Mouse (Mus musculus) heart, embryonic 14.5 days (tissue): Measurements from ENCODE around the gene Fnbp1. TPM values are rescaled to one million over a fixed set of nuclear protein-coding genes. Genes with fewer than 3 reads are reported as not detected.
A peak's percentile ranks its signal among the peaks of the same experiment; 100 is the strongest.

Source experiments
- ATAC-seq: fragments of 200-750 bp; cut with Nextera tagmentation; 2 replicates; pipeline ENCODE4 v1.8.0; 2017; ENCODE audit warnings: low read depth, moderate TSS enrichment; ENCODE audit not compliant: insufficient number of reproducible peaks, insufficient read depth, low FRiP score
- H3K27ac ChIP-seq, 2 experiments: fragments of 200-500 bp in 1 of 2; fragments of 300-500 bp in 1 of 2; sonication (generic) in 1 of 2; replicated peaks in 1 of 2; 2 replicates each; pipeline ENCODE4 v1.5.1; 2012 to 2014; ENCODE audit warnings: low read depth in 2 of 2, low read length in 2 of 2, control low read depth in 1 of 2, mild to moderate bottlenecking in 1 of 2, mixed read lengths in 1 of 2; ENCODE audit not compliant: control insufficient read depth in 1 of 2, insufficient read depth in 1 of 2
- H3K27me3 ChIP-seq: fragments of 300-500 bp; sonication (generic); 2 replicates; pipeline ENCODE4 v1.6.1; 2014; ENCODE audit warnings: mild to moderate bottlenecking, low read length, control low read depth; ENCODE audit not compliant: control insufficient read depth, insufficient read depth
- H3K36me3 ChIP-seq: fragments of 300-500 bp; sonication (generic); 2 replicates; pipeline ENCODE4 v1.6.1; 2014; ENCODE audit warnings: mild to moderate bottlenecking, control low read depth, low read length, mixed read lengths; ENCODE audit not compliant: control insufficient read depth, insufficient read depth
- H3K4me1 ChIP-seq, 2 experiments: fragments of 200-500 bp in 1 of 2; fragments of 300-500 bp in 1 of 2; sonication (generic) in 1 of 2; 2 replicates each; pipeline ENCODE4 v1.6.1; 2012 to 2014; ENCODE audit warnings: low read length in 2 of 2, control low read depth in 1 of 2, mixed read lengths in 1 of 2; ENCODE audit not compliant: control insufficient read depth in 2 of 2, insufficient read depth in 2 of 2
- H3K4me2 ChIP-seq: fragments of 300-500 bp; sonication (generic); 2 replicates; pipeline ENCODE4 v1.6.1; 2014; ENCODE audit warnings: mild to moderate bottlenecking, low read length
- H3K4me3 ChIP-seq, 2 experiments: fragments of 200-500 bp in 1 of 2; fragments of 300-500 bp in 1 of 2; sonication (generic) in 1 of 2; 2 replicates each; pipeline ENCODE4 v1.5.1; 2012 to 2014; ENCODE audit warnings: low read length in 2 of 2, mild to moderate bottlenecking in 2 of 2, control low read depth in 1 of 2, low read depth in 1 of 2, moderate library complexity in 1 of 2; ENCODE audit not compliant: control insufficient read depth in 1 of 2, insufficient read depth in 1 of 2
- H3K9ac ChIP-seq: fragments of 300-500 bp; sonication (generic); 2 replicates; pipeline ENCODE4 v1.6.1; 2014; ENCODE audit warnings: mild to moderate bottlenecking, low read length
- H3K9me3 ChIP-seq: fragments of 300-500 bp; sonication (generic); 2 replicates; pipeline ENCODE4 v1.6.1; 2016; ENCODE audit warnings: low read length, control low read depth; ENCODE audit not compliant: control insufficient read depth
- WGBS: fragments of 180-500 bp; shearing (Covaris S2); extraction: QIAGEN DNeasy Blood & Tissue Kit; methylation state at CpG from one replicate; pipeline ENCODE4 v1.1.7; 2014; 5-methylcytosine and 5-hydroxymethylcytosine counted together
- polyA plus RNA-seq: library from polyadenylated mRNA; unstranded; fragments of >200 nt; fragmentation: Nextera tagmentation; extraction: Ambion mirVana; gene quantifications from 2 replicates; pipeline ENCODE4 v1.2.1, GENCODE M21; 2014

The Fnbp1 gene
- polyA plus RNA-seq, 1 experiment from 2014 or later = 19.4 TPM

GRCm38 (mm10) chr2:31150762-31151161 is 9.0 kb upstream of the Fnbp1 start:
- no peaks in the 10 kb centered on the region for H3K9me3 ChIP-seq
- no peak overlapping the region for H3K4me3 ChIP-seq
- no peak overlapping the region for H3K27ac ChIP-seq
- H3K36me3 ChIP-seq = peaks cover 50% of the 10 kb centered on the region
- ATAC-seq = no peak
- no peaks in the 10 kb centered on the region for H3K27me3 ChIP-seq
- no peak overlapping the region for H3K4me2 ChIP-seq
- H3K9ac ChIP-seq = no peak overlapping the region
- H3K4me1 ChIP-seq = peaks cover 0 to 15% of the 10 kb centered on the region in 2 experiments; a peak in 3 of 4 replicates

GRCm38 (mm10) chr2:31147054-31147453 is 5.2 kb upstream of the Fnbp1 start:
- no peak overlapping the region for H3K4me3 ChIP-seq
- no peak overlapping the region for H3K9ac ChIP-seq
- no peak overlapping the region for H3K4me2 ChIP-seq
- peaks cover 53% of the 10 kb centered on the region for H3K36me3 ChIP-seq
- no peaks in the 10 kb centered on the region for H3K9me3 ChIP-seq
- H3K27me3 ChIP-seq = no peaks in the 10 kb centered on the region
- peaks cover 14 to 27% of the 10 kb centered on the region in 2 experiments for H3K4me1 ChIP-seq
- ATAC-seq = no peak
- no peak overlapping the region for H3K27ac ChIP-seq
- WGBS = 87% methylated on average over 7 of the region's 7 CpGs

- H3K27ac ChIP-seq = 0 out of 4 replicates have a peak overlapping the region, but pooled peaks of 1 of the 2 experiments have one; percentile 14
- peaks cover 42% of the 10 kb centered on the region for H3K36me3 ChIP-seq
- no peak for ATAC-seq
- H3K4me3 ChIP-seq = no peak overlapping the region
- peaks cover 18 to 32% of the 10 kb centered on the region in 2 experiments for H3K4me1 ChIP-seq
- H3K27me3 ChIP-seq = no peaks in the 10 kb centered on the region
- H3K9me3 ChIP-seq = no peaks in the 10 kb centered on the region
- 50% methylated on average over 1 of the region's 1 CpGs for WGBS
- H3K9ac ChIP-seq = no peak overlapping the region
- H3K4me2 ChIP-seq = no peak overlapping the region
Observed at GRCm38 (mm10) chr2:31144901-31145300, 3.1 kb upstream of the Fnbp1 start.

GRCm38 (mm10) chr2:31143768-31144695 is 2.2 kb upstream of the Fnbp1 start:
- peak overlapping the region; percentile 38 for H3K4me2 ChIP-seq
- H3K27ac ChIP-seq = peak overlapping the region; percentile 28 to 84
- WGBS = 31% methylated on average over 16 of the region's 16 CpGs
- H3K36me3 ChIP-seq = peaks cover 33% of the 10 kb centered on the region
- H3K9ac ChIP-seq = peak overlapping the region; percentile 51
- peaks cover 19 to 34% of the 10 kb centered on the region in 2 experiments for H3K4me1 ChIP-seq
- H3K27me3 ChIP-seq = no peaks in the 10 kb centered on the region
- no peak for ATAC-seq
- no peaks in the 10 kb centered on the region for H3K9me3 ChIP-seq
- H3K4me3 ChIP-seq = peak overlapping the region; percentile 2 to 9; a peak in 2 of 4 replicates

GRCm38 (mm10) chr2:31143326-31143725 is 1.5 kb upstream of the Fnbp1 start:
- Histone ChIP-seq H3K27me3 (no peaks in the 10 kb centered on the region), H3K36me3 (peaks cover 28% of the 10 kb centered on the region), H3K4me3 (peak overlapping the region; percentile 2 to 9; a peak in 2 of 4 replicates), H3K9ac (peak overlapping the region; percentile 51), H3K4me2 (peak overlapping the region; percentile 38), H3K4me1 (peaks cover 19 to 36% of the 10 kb centered on the region in 2 experiments), H3K27ac (peak overlapping the region; percentile 28 to 84), H3K9me3 (no peaks in the 10 kb centered on the region)
- 48% methylated on average over 6 of the region's 6 CpGs for WGBS
- ATAC-seq = no peak

- 23% methylated on average over 3 of the region's 3 CpGs for WGBS
- Histone ChIP-seq H3K9ac (peak overlapping the region; percentile 97), H3K4me1 (peaks cover 19 to 40% of the 10 kb centered on the region in 2 experiments), H3K36me3 (peaks cover 20% of the 10 kb centered on the region), H3K27me3 (no peaks in the 10 kb centered on the region), H3K9me3 (no peaks in the 10 kb centered on the region), H3K27ac (peak overlapping the region; percentile 69 to 87), H3K4me3 (peak overlapping the region; percentile 82 to 98), H3K4me2 (peak overlapping the region; percentile 78)
- no peak for ATAC-seq
Observed at GRCm38 (mm10) chr2:31142505-31142904, 697 bp upstream of the Fnbp1 start.

- Histone ChIP-seq H3K27ac (peak overlapping the region; percentile 73 to 87), H3K9me3 (no peaks in the 10 kb centered on the region), H3K4me3 (peak overlapping the region; percentile 82 to 98), H3K36me3 (peaks cover 7% of the 10 kb centered on the region), H3K9ac (peak overlapping the region; percentile 97), H3K4me1 (peaks cover 20 to 53% of the 10 kb centered on the region in 2 experiments), H3K27me3 (no peaks in the 10 kb centered on the region), H3K4me2 (peak overlapping the region; percentile 78)
- ATAC-seq = peak; percentile 53; the same call in 1 of the 2 replicates
- under 1% methylated on average over 69 of the region's 78 CpGs for WGBS
Observed at GRCm38 (mm10) chr2:31141074-31141866, 538 bp downstream of the Fnbp1 start.
